Mouse (Mus musculus) small intestine, adult 2 months (tissue): Measurements from ENCODE around the gene Cemip.

ENCODE experiments used
- CTCF ChIP-seq: fragments of 200-500 bp; IDR thresholded peaks from 2 replicates; pipeline ENCODE4 v1.5.1; 2012; ENCODE audit warnings: low read depth, mild to moderate bottlenecking, control low read depth, inconsistent platforms, low read length, moderate library complexity, mixed read lengths; ENCODE audit not compliant: insufficient replicate concordance, insufficient read length; ENCODE audit errors: extremely low read depth
- POLR2A ChIP-seq: fragments of 200-500 bp; IDR thresholded peaks from 2 replicates; pipeline ENCODE4 v1.6.1; 2012; ENCODE audit warnings: low read depth, mild to moderate bottlenecking, control low read depth, inconsistent platforms, low read length, moderate library complexity

GRCm38 (mm10) chr7:83886366-83887129 is 199.8 kb downstream of the Cemip start:
- TF ChIP-seq CTCF (no peak), POLR2A (no peak)
